9 mouse cellular contexts compared by ENCODE assay signal in the genomic region with DNA sequence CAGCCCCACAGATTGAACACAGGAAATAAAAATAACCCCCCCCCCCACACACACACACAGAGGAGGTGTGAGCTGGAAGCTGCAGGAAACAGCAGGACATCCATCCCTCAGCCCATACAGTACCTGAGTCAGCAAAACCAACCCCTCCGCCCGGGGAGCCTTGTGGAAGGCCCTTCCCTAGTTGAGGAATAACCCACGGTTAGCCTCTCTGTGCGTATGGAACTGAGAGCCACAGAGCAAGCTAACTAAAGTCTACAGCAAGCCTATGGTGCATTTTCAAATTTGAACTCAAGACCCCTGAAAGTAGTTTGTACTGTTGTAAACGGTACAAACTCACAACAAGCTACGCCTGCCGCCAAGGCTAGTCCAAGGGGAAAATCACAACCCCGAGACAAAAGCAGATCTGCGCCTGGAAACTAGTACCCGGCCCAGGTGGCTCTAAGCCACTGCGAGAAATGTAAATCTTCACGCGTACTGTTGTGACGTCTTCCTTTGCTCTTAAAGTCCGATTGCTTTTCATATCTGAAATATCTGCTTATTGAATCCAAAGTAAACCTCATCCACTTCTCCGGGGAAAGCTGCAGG. TPM values are rescaled to one million over a fixed set of nuclear protein-coding genes. Genes with fewer than 3 reads are reported as not detected.
DNase-seq lines count a peak whose midpoint lies in the region; ATAC-seq lines count a peak whose summit lies in the region.
"Had no signal": no experiment of that assay in that cellular context is flagged by ENCODE, and none has a peak within 500 bp of the region (broad histone marks: within the 10 kb centered on the region; RNA-seq: fewer than 3 reads in every experiment).

No protein-coding gene starts in this region.

- H3K4me3 ChIP-seq in lung, embryonic 15.5 days = no peak overlapping the region
- no peak overlapping the region for H3K4me3 ChIP-seq in heart, embryonic 13.5 days
- no peak overlapping the region for H3K4me3 ChIP-seq in liver, embryonic 15.5 days (replicated peaks)

- peaks cover 4% of the 10 kb centered on the region; the same call in 1 of the 2 replicates for H3K36me3 ChIP-seq in lung, embryonic 15.5 days
- H3K36me3 ChIP-seq in heart, embryonic 13.5 days = peaks cover 25% of the 10 kb centered on the region
- H3K36me3 ChIP-seq in liver, embryonic 15.5 days (replicated peaks) = peaks cover 28% of the 10 kb centered on the region

- peaks cover 51% of the 10 kb centered on the region for H3K4me1 ChIP-seq in lung, embryonic 15.5 days
- peaks cover 53% of the 10 kb centered on the region for H3K4me1 ChIP-seq in heart, embryonic 13.5 days
- H3K4me1 ChIP-seq in liver, embryonic 15.5 days (replicated peaks) = peaks cover 32% of the 10 kb centered on the region

- peak; percentile 68 for DNase-seq in CD4-positive, CD25-positive, alpha-beta regulatory T cell, adult 2 months (ENCODE audit: low read depth, low spot score)
- no peak for DNase-seq in lung, postnatal 25 days (ENCODE audit: low spot score)
- no peak for DNase-seq in layer of hippocampus, adult 9-10 months (ENCODE audit: low spot score)
- DNase-seq in cerebellum, postnatal 4 days (ENCODE audit: low spot score in 2 of 2) = no peak

- 53% methylated on average over 16 of the region's 16 CpGs for WGBS in lung, embryonic 15.5 days
- 67% methylated on average over 16 of the region's 16 CpGs for WGBS in heart, embryonic 13.5 days
- 57% methylated on average over 16 of the region's 16 CpGs for WGBS in liver, embryonic 15.5 days (ENCODE audit: insufficient replicate concordance)

- H3K4me2 ChIP-seq in lung, embryonic 15.5 days = peak overlapping the region; percentile 36; the same call in 1 of the 2 replicates
- peak overlapping the region; percentile 25 for H3K4me2 ChIP-seq in heart, embryonic 13.5 days
- peak overlapping the region; percentile 11; the same call in 1 of the 2 replicates for H3K4me2 ChIP-seq in liver, embryonic 15.5 days

- H3K9ac ChIP-seq in lung, embryonic 15.5 days = no peak overlapping the region
- peak overlapping the region; percentile 44; the same call in 1 of the 2 replicates for H3K9ac ChIP-seq in heart, embryonic 13.5 days
- H3K9ac ChIP-seq in liver, embryonic 15.5 days = no peak overlapping the region

- no peak for ATAC-seq in CD4-positive, CD25-positive, alpha-beta regulatory T cell, adult 4 months
- ATAC-seq in lung, embryonic 15.5 days (ENCODE audit: borderline replicate concordance, extremely low read depth, low FRiP score, low TSS enrichment) = no peak
- 0 out of 2 replicates have a peak, but pooled peaks have one; percentile 16 for ATAC-seq in heart, embryonic 13.5 days (ENCODE audit: extremely low read depth, insufficient number of reproducible peaks, low FRiP score, low TSS enrichment)
- ATAC-seq in liver, embryonic 15.5 days (ENCODE audit: insufficient read depth) = no peak

- H3K27ac ChIP-seq in lung, embryonic 15.5 days = peak overlapping the region; percentile 79
- peak overlapping the region; percentile 79 for H3K27ac ChIP-seq in heart, embryonic 13.5 days (replicated peaks)
- 0 out of 2 replicates have a peak overlapping the region, but pooled peaks have one; percentile 20 for H3K27ac ChIP-seq in liver, embryonic 15.5 days (replicated peaks)

- no peaks in the 10 kb centered on the region for H3K9me3 ChIP-seq in lung, embryonic 15.5 days
- no peaks in the 10 kb centered on the region for H3K9me3 ChIP-seq in heart, embryonic 13.5 days
- H3K9me3 ChIP-seq in liver, embryonic 15.5 days (replicated peaks) = no peaks in the 10 kb centered on the region

- H3K27me3 ChIP-seq in lung, embryonic 15.5 days = no peaks in the 10 kb centered on the region
- H3K27me3 ChIP-seq in heart, embryonic 13.5 days (replicated peaks) = no peaks in the 10 kb centered on the region
- peaks cover 18% of the 10 kb centered on the region for H3K27me3 ChIP-seq in liver, embryonic 15.5 days

RNA-seq across cellular contexts. Expression of gene Dad1, which starts 20.3 kb away (rescaled TPM):
- 100 to 1,000 TPM; 437 to 457 TPM for polyA plus RNA-seq in CD4-positive, CD25-positive, alpha-beta regulatory T cell, adult 4 months (2017; shearing (Covaris generic))
- 398 and 402 TPM in 2 replicates for polyA plus RNA-seq in lung, embryonic 15.5 days (2015; fragmentation: Nextera tagmentation; extraction: Ambion mirVana)
- 391 and 412 TPM in 2 replicates for polyA plus RNA-seq in heart, embryonic 13.5 days (2015; fragmentation: Nextera tagmentation; extraction: Ambion mirVana)
- 202 and 204 TPM in 2 replicates for polyA plus RNA-seq in liver, embryonic 15.5 days (2015; fragmentation: Nextera tagmentation; extraction: Ambion mirVana)

RNA-seq across cellular contexts. Expression of gene Abhd4, which starts 20.3 kb away (rescaled TPM):
- polyA plus RNA-seq in CD4-positive, CD25-positive, alpha-beta regulatory T cell, adult 4 months (2017; shearing (Covaris generic)) = 10 to 100 TPM; 19.5 to 30.2 TPM
- polyA plus RNA-seq in lung, embryonic 15.5 days (2015; fragmentation: Nextera tagmentation; extraction: Ambion mirVana) = 49.6 and 52.2 TPM in 2 replicates
- polyA plus RNA-seq in heart, embryonic 13.5 days (2015; fragmentation: Nextera tagmentation; extraction: Ambion mirVana) = 85.8 and 87.0 TPM in 2 replicates
- polyA plus RNA-seq in liver, embryonic 15.5 days (2015; fragmentation: Nextera tagmentation; extraction: Ambion mirVana) = 19.0 and 21.4 TPM in 2 replicates

RNA-seq across cellular contexts. Expression of gene Olfr49, which starts 51.1 kb away (rescaled TPM):
- polyA plus RNA-seq in CD4-positive, CD25-positive, alpha-beta regulatory T cell, adult 4 months (2017; shearing (Covaris generic)) = under 1 TPM in 1 of 2 experiments, not detected in 1; 0.11 TPM
- not detected in 2 replicates for polyA plus RNA-seq in lung, embryonic 15.5 days (2015; fragmentation: Nextera tagmentation; extraction: Ambion mirVana)
- not detected in 2 replicates for polyA plus RNA-seq in heart, embryonic 13.5 days (2015; fragmentation: Nextera tagmentation; extraction: Ambion mirVana)
- not detected in 2 replicates for polyA plus RNA-seq in liver, embryonic 15.5 days (2015; fragmentation: Nextera tagmentation; extraction: Ambion mirVana)
- polyA plus RNA-seq: embryonic facial prominence, embryonic 11.5 days had no signal

Comparison
In these comparisons a context has a peak if more than half of its experiments do, and no peak if none do; other contexts are left out.
1. H3K27ac ChIP-seq: peak in every context shown above with its lines; median percentile 79 in lung, embryonic 15.5 days; 79 in heart, embryonic 13.5 days; 20 in liver, embryonic 15.5 days.